Mouse (Mus musculus): ENCODE measurements around the gene Xrcc4. TPM values are rescaled to one million over a fixed set of nuclear protein-coding genes. Genes with fewer than 3 reads are reported as not detected.

Xrcc4 gene
- polyA plus RNA-seq, 1 experiment from 2014 or later, result 12.8 TPM

DNA sequence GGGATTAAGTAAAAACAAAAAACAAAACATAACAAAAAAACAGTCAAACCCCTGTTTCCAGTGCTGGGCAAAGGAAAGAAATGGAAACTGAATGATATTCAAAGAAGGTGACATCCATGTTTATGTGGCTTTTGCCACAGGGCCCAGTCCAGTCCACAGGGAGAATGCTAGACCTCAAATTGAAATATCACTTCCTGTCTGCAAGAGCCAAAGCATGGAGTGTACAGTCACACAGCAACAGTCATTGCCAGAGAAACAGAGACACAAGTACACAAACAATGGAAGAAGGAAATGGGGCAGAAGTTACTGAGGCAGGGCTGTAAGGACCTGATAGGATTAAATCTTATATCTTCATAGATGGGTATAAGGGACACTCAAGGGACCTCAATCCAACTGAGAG is 79.6 kb downstream of the Xrcc4 start:
- Histone ChIP-seq H3K27ac (ENCODE audit: low read length) (no peak overlapping the region), H3K36me3 (ENCODE audit: control insufficient read depth, insufficient read depth, low read length) (no peaks in the 10 kb centered on the region), H3K4me3 (ENCODE audit: low read depth, low read length) (no peak overlapping the region), H3K9ac (replicated peaks; ENCODE audit: low read depth, low read length) (no peak overlapping the region), H3K4me2 (replicated peaks; ENCODE audit: low read depth, low read length) (no peak overlapping the region), H3K4me1 (ENCODE audit: control insufficient read depth, insufficient read depth, low read length) (no peaks in the 10 kb centered on the region), H3K27me3 (ENCODE audit: control insufficient read depth, insufficient read depth, low read length) (no peaks in the 10 kb centered on the region), H3K9me3 (ENCODE audit: control insufficient read depth, low read depth, low read length) (no peaks in the 10 kb centered on the region)
- no peak for ATAC-seq (ENCODE audit: insufficient number of reproducible peaks, insufficient read depth, low FRiP score, low read depth)

GRCm38 (mm10) chr13:90005561-90005960 is 83.8 kb downstream of the Xrcc4 start:
- ATAC-seq (ENCODE audit: insufficient number of reproducible peaks, insufficient read depth, low FRiP score, low read depth), result no peak
- no peak overlapping the region for H3K27ac ChIP-seq (ENCODE audit: low read length)
- no peaks in the 10 kb centered on the region for H3K9me3 ChIP-seq (ENCODE audit: control insufficient read depth, low read depth, low read length)
- no peak overlapping the region for H3K4me3 ChIP-seq (ENCODE audit: low read depth, low read length)
- no peaks in the 10 kb centered on the region for H3K4me1 ChIP-seq (ENCODE audit: control insufficient read depth, insufficient read depth, low read length)
- H3K36me3 ChIP-seq (ENCODE audit: control insufficient read depth, insufficient read depth, low read length), result no peaks in the 10 kb centered on the region
- H3K9ac ChIP-seq (replicated peaks; ENCODE audit: low read depth, low read length), result no peak overlapping the region
- H3K27me3 ChIP-seq (ENCODE audit: control insufficient read depth, insufficient read depth, low read length), result no peaks in the 10 kb centered on the region
- no peak overlapping the region for H3K4me2 ChIP-seq (replicated peaks; ENCODE audit: low read depth, low read length)
- WGBS, result 93% methylated on average over 1 of the region's 1 CpGs

DNA sequence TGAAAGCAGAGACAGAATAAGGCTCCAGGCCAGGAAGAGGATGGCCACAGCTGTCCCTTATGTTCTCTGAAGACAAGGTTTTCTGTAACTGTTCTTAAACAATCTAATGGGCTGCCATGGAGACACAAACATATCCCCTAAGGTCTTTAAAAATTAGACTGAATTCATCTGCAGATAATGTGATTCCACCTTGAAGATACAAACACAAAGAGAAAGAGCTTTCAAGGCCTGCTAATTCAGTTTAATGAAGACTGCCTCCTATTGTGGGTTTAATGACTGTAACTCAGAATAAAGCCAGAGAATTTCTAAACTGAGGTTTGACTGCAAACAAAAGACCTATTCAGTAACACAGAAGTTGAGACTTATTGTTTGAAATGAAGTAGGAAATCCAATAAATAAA is 91.9 kb downstream of the Xrcc4 start:
- Histone ChIP-seq H3K4me1 (ENCODE audit: control insufficient read depth, insufficient read depth, low read length) (no peaks in the 10 kb centered on the region), H3K36me3 (ENCODE audit: control insufficient read depth, insufficient read depth, low read length) (no peaks in the 10 kb centered on the region)
- ATAC-seq (ENCODE audit: insufficient number of reproducible peaks, insufficient read depth, low FRiP score, low read depth), result no peak

DNA sequence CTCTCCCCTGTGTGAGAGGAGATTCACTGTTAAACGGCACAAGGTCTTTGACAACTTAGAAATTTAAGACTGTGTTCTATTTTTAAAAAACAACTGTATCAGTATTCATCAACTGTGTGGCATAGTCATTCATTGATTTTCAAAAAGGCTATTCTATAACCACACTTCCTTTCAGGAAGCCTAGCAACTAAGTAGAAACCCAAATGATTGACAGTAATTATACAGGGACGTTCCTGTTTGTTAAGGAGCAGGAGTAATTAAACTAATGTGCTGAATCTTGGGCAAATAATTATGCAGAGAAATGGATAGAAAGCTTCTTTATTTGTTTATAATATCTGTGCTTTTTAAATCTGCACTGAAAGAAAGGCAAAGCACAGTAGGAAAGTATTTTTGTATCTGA is 103.3 kb downstream of the Xrcc4 start:
- Histone ChIP-seq H3K9me3 (ENCODE audit: control insufficient read depth, low read depth, low read length) (no peaks in the 10 kb centered on the region), H3K27ac (ENCODE audit: low read length) (no peak overlapping the region), H3K9ac (replicated peaks; ENCODE audit: low read depth, low read length) (no peak overlapping the region), H3K36me3 (ENCODE audit: control insufficient read depth, insufficient read depth, low read length) (no peaks in the 10 kb centered on the region), H3K4me2 (replicated peaks; ENCODE audit: low read depth, low read length) (no peak overlapping the region), H3K27me3 (ENCODE audit: control insufficient read depth, insufficient read depth, low read length) (no peaks in the 10 kb centered on the region), H3K4me1 (ENCODE audit: control insufficient read depth, insufficient read depth, low read length) (no peaks in the 10 kb centered on the region), H3K4me3 (ENCODE audit: low read depth, low read length) (no peak overlapping the region)
- no peak for ATAC-seq (ENCODE audit: insufficient number of reproducible peaks, insufficient read depth, low FRiP score, low read depth)
- WGBS, result 54% methylated on average over 2 of the region's 2 CpGs

More for the DNA sequence above, 91.9 kb downstream of the Xrcc4 start:
- H3K27ac ChIP-seq (ENCODE audit: low read length), result no peak overlapping the region
- H3K4me3 ChIP-seq (ENCODE audit: low read depth, low read length), result no peak overlapping the region
- H3K4me2 ChIP-seq (replicated peaks; ENCODE audit: low read depth, low read length), result no peak overlapping the region
- H3K9ac ChIP-seq (replicated peaks; ENCODE audit: low read depth, low read length), result no peak overlapping the region
- H3K9me3 ChIP-seq (ENCODE audit: control insufficient read depth, low read depth, low read length), result no peaks in the 10 kb centered on the region
- H3K27me3 ChIP-seq (ENCODE audit: control insufficient read depth, insufficient read depth, low read length), result no peaks in the 10 kb centered on the region

DNA sequence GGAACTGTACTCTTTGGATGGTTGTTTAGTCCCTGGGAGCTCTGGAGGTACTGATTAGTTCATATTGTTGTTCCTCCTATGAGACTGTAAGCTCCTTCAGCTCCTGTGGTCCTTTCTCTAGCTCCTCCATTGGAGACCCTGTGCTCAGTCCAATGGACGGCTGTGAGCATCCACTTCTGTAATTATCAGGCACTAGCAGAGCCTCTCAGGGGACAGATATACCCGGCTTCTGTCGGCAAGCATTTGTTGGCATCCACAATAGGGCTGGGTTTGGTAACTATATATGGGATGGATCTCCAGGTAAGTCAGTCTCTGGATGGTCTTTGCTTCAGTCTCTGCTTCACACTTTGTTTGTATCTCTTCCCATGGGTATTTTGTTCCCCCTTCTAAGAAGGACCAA is 118.5 kb downstream of the Xrcc4 start:
- ATAC-seq (ENCODE audit: insufficient number of reproducible peaks, insufficient read depth, low FRiP score, low read depth), result no peak
- no peaks in the 10 kb centered on the region for H3K36me3 ChIP-seq (ENCODE audit: control insufficient read depth, insufficient read depth, low read length)
- no peak overlapping the region for H3K4me3 ChIP-seq (ENCODE audit: low read depth, low read length)
- H3K4me2 ChIP-seq (replicated peaks; ENCODE audit: low read depth, low read length), result no peak overlapping the region
- H3K9ac ChIP-seq (replicated peaks; ENCODE audit: low read depth, low read length), result no peak overlapping the region
- no peaks in the 10 kb centered on the region for H3K27me3 ChIP-seq (ENCODE audit: control insufficient read depth, insufficient read depth, low read length)
- 94% methylated on average over 3 of the region's 3 CpGs for WGBS
- H3K4me1 ChIP-seq (ENCODE audit: control insufficient read depth, insufficient read depth, low read length), result no peaks in the 10 kb centered on the region
- no peaks in the 10 kb centered on the region for H3K9me3 ChIP-seq (ENCODE audit: control insufficient read depth, low read depth, low read length)
- H3K27ac ChIP-seq (ENCODE audit: low read length), result no peak overlapping the region

GRCm38 (mm10) chr13:89968671-89969070 is 120.7 kb downstream of the Xrcc4 start:
- Histone ChIP-seq H3K27ac (ENCODE audit: low read length) (no peak overlapping the region), H3K9ac (replicated peaks; ENCODE audit: low read depth, low read length) (no peak overlapping the region), H3K4me3 (ENCODE audit: low read depth, low read length) (no peak overlapping the region), H3K4me2 (replicated peaks; ENCODE audit: low read depth, low read length) (no peak overlapping the region), H3K9me3 (ENCODE audit: control insufficient read depth, low read depth, low read length) (no peaks in the 10 kb centered on the region), H3K27me3 (ENCODE audit: control insufficient read depth, insufficient read depth, low read length) (no peaks in the 10 kb centered on the region), H3K4me1 (ENCODE audit: control insufficient read depth, insufficient read depth, low read length) (no peaks in the 10 kb centered on the region), H3K36me3 (ENCODE audit: control insufficient read depth, insufficient read depth, low read length) (no peaks in the 10 kb centered on the region)
- ATAC-seq (ENCODE audit: insufficient number of reproducible peaks, insufficient read depth, low FRiP score, low read depth), result no peak

- ATAC-seq (ENCODE audit: insufficient number of reproducible peaks, insufficient read depth, low FRiP score, low read depth), result no peak
- Histone ChIP-seq H3K4me3 (ENCODE audit: low read depth, low read length) (no peak overlapping the region), H3K4me1 (ENCODE audit: control insufficient read depth, insufficient read depth, low read length) (no peaks in the 10 kb centered on the region), H3K27ac (ENCODE audit: low read length) (no peak overlapping the region), H3K4me2 (replicated peaks; ENCODE audit: low read depth, low read length) (no peak overlapping the region), H3K9me3 (ENCODE audit: control insufficient read depth, low read depth, low read length) (no peaks in the 10 kb centered on the region), H3K27me3 (ENCODE audit: control insufficient read depth, insufficient read depth, low read length) (no peaks in the 10 kb centered on the region), H3K9ac (replicated peaks; ENCODE audit: low read depth, low read length) (no peak overlapping the region), H3K36me3 (ENCODE audit: control insufficient read depth, insufficient read depth, low read length) (no peaks in the 10 kb centered on the region)
- WGBS, result 52% methylated on average over 2 of the region's 2 CpGs
Measured at GRCm38 (mm10) chr13:89944354-89944753, 145.1 kb downstream of the Xrcc4 start.

DNA sequence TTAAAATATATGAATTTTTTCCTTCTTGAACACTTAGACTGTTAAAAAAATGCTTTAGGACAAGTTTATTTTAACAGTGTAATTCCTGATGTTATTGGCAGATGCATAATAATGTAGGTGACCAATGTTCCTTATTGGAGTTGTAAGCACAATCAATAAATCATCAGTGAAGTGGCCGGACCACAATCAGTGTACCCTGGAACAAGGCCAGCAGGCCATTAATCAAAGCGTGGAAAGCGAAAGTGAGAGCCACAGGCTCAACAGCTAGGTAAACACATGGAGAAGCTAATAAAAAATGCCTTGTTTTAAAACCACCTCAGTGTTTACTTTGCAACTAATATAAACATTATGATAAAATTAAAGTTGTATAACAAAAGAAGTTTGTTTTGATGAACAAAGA is 159.9 kb downstream of the Xrcc4 start:
- no peak overlapping the region for H3K4me2 ChIP-seq (replicated peaks; ENCODE audit: low read depth, low read length)
- WGBS, result 7% methylated on average over 3 of the region's 3 CpGs
- no peak overlapping the region for H3K4me3 ChIP-seq (ENCODE audit: low read depth, low read length)
- no peak overlapping the region for H3K27ac ChIP-seq (ENCODE audit: low read length)
- H3K27me3 ChIP-seq (ENCODE audit: control insufficient read depth, insufficient read depth, low read length), result no peaks in the 10 kb centered on the region
- H3K4me1 ChIP-seq (ENCODE audit: control insufficient read depth, insufficient read depth, low read length), result no peaks in the 10 kb centered on the region
- no peaks in the 10 kb centered on the region for H3K36me3 ChIP-seq (ENCODE audit: control insufficient read depth, insufficient read depth, low read length)
- H3K9me3 ChIP-seq (ENCODE audit: control insufficient read depth, low read depth, low read length), result no peaks in the 10 kb centered on the region
- peak; percentile 63; the same call in 1 of the 2 replicates for ATAC-seq (ENCODE audit: insufficient number of reproducible peaks, insufficient read depth, low FRiP score, low read depth)
- no peak overlapping the region for H3K9ac ChIP-seq (replicated peaks; ENCODE audit: low read depth, low read length)

- no peak for ATAC-seq (ENCODE audit: insufficient number of reproducible peaks, insufficient read depth, low FRiP score, low read depth)
- H3K36me3 ChIP-seq (ENCODE audit: control insufficient read depth, insufficient read depth, low read length), result no peaks in the 10 kb centered on the region
- H3K27ac ChIP-seq (ENCODE audit: low read length), result no peak overlapping the region
- H3K4me2 ChIP-seq (replicated peaks; ENCODE audit: low read depth, low read length), result no peak overlapping the region
- WGBS, result 79% methylated on average over 3 of the region's 3 CpGs
- H3K9me3 ChIP-seq (ENCODE audit: control insufficient read depth, low read depth, low read length), result no peaks in the 10 kb centered on the region
- H3K27me3 ChIP-seq (ENCODE audit: control insufficient read depth, insufficient read depth, low read length), result no peaks in the 10 kb centered on the region
- H3K9ac ChIP-seq (replicated peaks; ENCODE audit: low read depth, low read length), result no peak overlapping the region
- H3K4me1 ChIP-seq (ENCODE audit: control insufficient read depth, insufficient read depth, low read length), result no peaks in the 10 kb centered on the region
- no peak overlapping the region for H3K4me3 ChIP-seq (ENCODE audit: low read depth, low read length)
Measured at GRCm38 (mm10) chr13:89918814-89919481, 170.5 kb downstream of the Xrcc4 start.
